Mouse (Mus musculus) brain, embryonic 14.5 days (tissue): Measurements from ENCODE around the gene Cyp2d26. TPM values are rescaled to one million over a fixed set of nuclear protein-coding genes. Genes with fewer than 3 reads are reported as not detected.

Experiments
- DNase-seq: peaks from one replicate; pipeline ENCODE4 v3.0.0-alpha.2; 2011; ENCODE audit warnings: low read depth
- CTCF ChIP-seq: fragments of 200-500 bp; IDR thresholded peaks from 2 replicates; pipeline ENCODE4 v1.5.1; 2012; ENCODE audit warnings: inconsistent platforms, mild to moderate bottlenecking, moderate library complexity, borderline replicate concordance; ENCODE audit not compliant: insufficient read depth, insufficient read length; ENCODE audit errors: extremely low read depth
- POLR2A ChIP-seq: fragments of 200-500 bp; IDR thresholded peaks from 2 replicates; pipeline ENCODE4 v1.6.1; 2012; ENCODE audit warnings: mild to moderate bottlenecking, inconsistent platforms, borderline replicate concordance; ENCODE audit not compliant: poor library complexity, insufficient read depth, insufficient read length, severe bottlenecking; ENCODE audit errors: extremely low read depth
- polyA plus RNA-seq: library from polyadenylated mRNA; depleted of rRNA; stranded (reverse); fragments of >200 nt; gene quantifications from 2 replicates; pipeline ENCODE4 v1.2.3, GENCODE M21; 2012; rRNA removed

The Cyp2d26 gene
- 0.12 and 0.16 TPM in 2 replicates for polyA plus RNA-seq

DNA sequence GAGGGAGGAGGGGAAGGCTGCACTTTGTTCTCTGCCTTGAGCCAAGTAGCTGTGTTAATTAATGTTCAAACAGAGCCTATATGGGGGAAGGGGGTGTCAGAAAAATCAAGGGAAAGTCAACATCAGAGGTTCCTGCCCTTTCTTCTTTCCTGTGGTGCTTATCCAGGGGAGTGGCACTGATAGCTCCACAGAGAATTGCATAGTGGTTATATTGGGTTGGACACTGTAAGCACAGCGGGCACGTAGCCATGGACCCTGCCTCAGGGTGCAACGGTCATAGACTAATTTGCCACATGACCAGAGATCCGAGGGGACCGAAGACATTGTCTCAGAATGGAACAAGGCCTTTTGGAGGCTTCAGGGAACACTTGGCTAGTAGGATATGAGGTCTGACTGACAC, at the start of gene Cyp2d26:
TSS of gene Cyp2d26 (minus strand) at position 18 of the 400 bp plus-strand sequence.
- TF ChIP-seq CTCF (no peak), POLR2A (no peak)

DNA sequence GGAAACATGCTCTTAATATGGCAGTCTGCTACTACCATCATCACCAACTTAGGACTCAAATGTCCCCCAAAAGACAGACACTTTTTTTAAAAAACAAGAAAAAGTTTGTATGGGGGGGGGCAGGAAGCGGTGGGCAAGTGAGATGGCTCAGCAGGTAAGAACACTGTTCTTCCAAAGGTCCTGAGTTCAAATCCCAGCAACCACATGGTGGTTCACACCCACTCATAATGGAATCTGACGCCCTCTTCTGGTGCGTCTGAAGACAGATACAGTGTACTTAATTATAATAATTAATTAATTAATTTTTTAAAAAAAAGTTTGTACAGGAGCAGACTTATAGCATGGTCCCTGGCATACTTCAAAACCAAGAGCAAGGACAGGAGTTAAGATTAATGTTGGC, 45.1 kb upstream of the Cyp2d26 start:
- DNase-seq = no peak
- TF ChIP-seq CTCF = no peak
- TF ChIP-seq POLR2A = no peak

More for the DNA sequence above, at the start of gene Cyp2d26:
- DNase-seq = no peak

DNA sequence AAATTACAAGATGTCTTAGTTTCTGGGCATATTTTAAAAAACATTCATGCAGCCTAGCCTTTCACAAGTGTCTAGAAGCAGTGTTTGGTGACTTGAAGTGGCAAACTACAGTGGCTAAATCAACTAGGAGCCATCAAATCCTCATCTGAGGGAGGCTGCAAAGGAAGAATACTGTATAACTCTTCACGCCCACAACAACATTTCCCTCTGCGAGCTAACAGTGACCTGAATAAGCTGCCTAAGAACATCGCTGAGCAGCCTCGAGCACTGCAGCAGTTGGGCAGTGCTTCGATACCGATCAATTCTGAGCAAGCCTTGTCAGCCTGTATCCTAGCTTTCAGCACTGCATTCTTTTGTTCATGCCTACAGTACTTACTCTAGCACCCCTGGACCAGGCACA, 35.8 kb upstream of the Cyp2d26 start:
- no peak for DNase-seq
- TF ChIP-seq CTCF = no peak
- TF ChIP-seq POLR2A = no peak

DNA sequence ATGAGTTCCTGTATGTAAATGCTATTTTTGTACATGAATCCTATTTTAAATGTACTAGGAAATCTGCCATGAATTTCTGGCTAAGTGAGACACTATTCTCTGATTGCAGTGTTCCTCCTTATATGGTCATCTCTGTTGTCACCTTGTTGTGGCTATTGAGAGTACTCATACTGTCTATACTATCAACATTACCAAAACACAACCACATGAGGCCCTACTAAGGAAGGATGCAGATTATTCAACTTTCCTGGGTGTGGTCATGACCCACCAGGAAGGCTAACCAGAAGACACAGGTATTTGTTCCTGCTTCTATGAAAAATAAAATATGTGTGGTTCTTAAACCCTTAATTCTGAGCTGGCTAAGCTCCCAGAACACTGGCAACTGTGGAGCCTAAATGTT, 31.8 kb upstream of the Cyp2d26 start:
- no peak for DNase-seq
- TF ChIP-seq POLR2A (no peak), CTCF (no peak)

DNA sequence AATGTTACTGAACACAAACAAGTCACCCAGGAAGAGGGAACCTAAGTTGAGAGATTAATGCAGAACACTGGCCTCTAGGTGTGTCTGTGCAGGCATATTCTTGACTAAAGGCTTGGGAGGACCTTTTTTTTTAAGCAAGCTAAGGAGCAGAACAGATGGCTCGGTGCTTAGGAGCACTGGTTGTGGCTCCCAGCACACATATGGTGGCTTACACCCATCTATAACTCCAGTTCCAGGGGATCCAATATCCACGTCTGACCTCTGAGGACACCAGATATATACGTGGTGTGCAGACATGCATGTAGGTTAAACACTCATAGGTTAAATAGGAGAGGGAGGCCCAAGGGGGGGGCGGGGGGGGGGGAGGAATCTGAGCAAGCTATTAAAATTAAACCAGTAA, 28.3 kb upstream of the Cyp2d26 start:
- TF ChIP-seq POLR2A = no peak
- TF ChIP-seq CTCF = no peak
- peak; percentile 25 for DNase-seq

DNA sequence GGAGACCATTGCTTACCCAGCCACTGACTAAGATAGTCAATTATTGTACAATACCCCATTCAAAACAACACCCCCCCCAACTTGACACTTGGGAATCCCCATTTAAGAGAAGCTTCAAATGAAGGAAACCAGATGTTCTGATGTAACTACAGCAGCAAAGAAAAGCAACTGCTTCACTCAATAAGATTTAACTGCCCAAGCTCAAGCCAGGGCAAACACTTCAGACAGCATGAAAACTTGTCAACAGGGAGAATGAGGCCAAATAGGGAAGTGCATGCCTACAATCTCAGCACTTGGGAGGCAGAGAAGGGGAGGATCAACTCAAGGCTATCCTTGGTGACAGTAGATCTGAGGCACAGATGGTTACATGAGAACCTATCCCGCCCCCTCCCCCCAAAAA, 27.6 kb upstream of the Cyp2d26 start:
- TF ChIP-seq CTCF (no peak), POLR2A (no peak)
- no peak for DNase-seq

DNA sequence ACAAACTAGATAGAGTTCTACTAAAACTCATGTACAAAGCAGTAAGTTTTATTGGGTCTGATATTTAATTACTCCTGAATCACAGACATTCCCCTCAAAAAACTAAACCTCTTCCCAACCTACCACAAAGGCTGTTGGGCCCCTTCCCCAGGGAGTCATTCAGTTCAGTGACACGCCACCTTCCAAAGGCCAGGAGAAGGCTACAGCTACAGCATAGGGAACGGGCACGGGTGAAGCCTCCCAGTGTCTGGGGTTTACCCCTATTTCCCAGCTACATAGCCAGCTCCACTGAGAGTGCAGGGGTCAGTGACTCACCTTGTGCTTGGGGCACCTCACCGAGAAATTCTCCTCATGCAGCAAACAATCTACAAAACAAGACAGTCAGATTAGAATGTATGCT, 21.2 kb upstream of the Cyp2d26 start:
- TF ChIP-seq CTCF = no peak
- no peak for TF ChIP-seq POLR2A
- no peak for DNase-seq

DNA sequence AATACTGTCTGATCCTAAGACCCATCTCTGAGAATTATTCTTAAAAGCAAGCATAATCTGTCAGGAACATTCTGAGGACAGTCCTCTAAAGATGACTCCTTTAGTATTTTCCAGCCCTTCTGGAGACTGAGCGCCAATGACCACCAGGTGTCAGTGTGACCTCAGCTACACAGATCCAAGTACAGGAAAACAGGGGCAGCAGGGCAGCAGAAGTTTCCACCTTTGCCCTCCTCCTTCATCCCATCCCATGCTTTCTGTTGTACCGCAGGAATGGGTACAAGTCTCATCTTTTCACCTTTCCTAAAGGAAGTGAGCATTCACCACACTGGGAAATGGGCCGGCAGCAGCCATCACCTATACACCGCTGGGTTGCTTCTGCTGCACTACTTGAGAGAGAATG, 20.7 kb upstream of the Cyp2d26 start:
- TF ChIP-seq POLR2A (no peak), CTCF (peak; percentile 80)
- DNase-seq = peak; percentile 78

DNA sequence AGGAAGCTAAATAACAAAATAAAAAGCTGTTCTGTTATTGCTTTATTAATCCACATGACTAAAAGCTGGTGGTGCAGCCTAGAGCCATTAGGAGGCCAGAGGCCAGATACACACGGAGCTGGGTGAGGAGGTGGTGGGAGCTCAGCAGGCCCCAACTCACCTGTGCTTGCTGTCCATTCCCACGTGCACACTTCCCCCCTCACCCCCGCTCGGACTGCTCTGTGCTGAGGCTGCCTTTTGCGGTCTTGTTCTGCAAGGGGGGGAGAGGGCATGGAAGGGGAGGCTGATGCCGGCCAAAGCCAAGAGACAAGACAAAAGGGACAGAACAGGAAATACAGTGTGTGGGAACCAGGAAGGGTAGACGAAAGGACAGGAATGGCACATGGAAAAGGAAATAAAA, 20.2 kb upstream of the Cyp2d26 start:
- TF ChIP-seq CTCF (no peak), POLR2A (no peak)
- DNase-seq = no peak

DNA sequence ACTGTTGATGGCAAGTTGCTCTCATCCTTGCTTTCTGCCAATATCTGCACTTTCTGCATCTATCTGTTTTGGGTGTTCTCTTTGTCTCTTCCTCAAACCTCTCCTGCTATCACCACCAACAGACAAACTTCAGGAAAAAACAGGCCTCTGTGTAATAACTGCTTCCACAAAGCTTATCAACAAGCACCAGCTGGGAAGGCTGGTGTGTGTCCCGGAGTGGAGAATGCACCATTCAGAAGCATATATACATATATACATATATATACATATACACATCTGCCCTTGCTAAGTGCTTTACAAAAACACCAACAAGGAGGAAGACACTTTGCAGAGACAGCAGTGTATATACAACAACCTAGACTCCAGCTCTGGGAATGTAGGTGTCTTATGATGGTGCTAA, 16.5 kb upstream of the Cyp2d26 start:
- TF ChIP-seq POLR2A (no peak), CTCF (no peak)

DNA sequence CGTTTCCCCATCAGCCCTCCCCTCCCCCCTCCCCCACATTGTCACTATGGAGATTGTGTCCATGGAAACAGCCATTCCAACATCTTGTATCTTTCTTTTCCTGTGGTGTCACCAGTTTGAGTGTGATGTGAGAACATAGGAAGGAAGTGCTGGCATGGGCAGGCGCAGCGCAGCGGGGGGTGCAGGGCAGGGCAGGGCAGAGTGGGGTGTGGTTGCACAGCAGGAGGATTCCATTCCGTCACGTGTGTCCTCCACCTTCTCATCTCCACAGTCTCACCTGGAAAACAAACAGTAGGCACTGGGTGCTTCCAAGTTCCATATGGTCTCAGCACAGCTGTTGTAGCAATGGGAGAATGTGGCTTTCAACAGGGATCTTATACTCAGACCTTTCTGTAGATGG, 15.4 kb upstream of the Cyp2d26 start:
- peak; percentile 42 for DNase-seq
- no peak for TF ChIP-seq CTCF
- no peak for TF ChIP-seq POLR2A

More for the DNA sequence above, 16.5 kb upstream of the Cyp2d26 start:
- no peak for DNase-seq

DNA sequence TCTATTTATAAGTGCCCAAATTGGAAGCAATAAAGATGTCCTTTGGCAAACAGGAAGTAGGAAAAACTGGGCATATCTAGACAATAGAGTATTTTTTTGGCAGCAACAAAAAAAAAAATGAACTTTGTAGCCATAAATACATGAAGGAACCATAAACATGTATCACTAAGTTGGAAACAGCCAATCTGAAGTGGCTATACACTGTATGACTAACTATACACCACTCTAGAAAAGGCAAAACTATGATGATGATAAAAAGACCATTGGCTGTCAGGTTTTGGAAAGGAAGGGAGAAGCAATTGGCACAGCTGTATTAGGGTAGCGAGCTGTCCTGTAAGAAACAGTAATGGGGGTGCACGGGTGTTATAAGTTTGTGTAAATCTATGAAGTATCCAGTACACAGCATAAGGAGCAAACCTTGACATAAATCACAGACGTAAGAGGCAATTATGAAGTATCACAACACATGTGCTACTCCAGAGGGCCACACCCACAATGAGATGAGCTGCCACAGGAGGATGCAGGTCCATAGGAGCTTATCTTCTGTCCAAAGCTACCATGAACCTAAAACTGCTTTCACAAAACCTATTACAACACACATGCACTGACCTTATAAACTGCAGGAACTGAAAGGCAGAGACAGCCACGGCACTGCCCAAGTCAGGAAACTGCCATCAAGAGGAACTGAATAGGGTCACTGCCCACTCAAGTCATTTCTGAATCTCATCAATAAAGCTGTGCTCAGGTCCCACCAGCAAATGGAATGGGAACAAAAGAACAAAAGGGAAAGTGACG, 13.1 kb upstream of the Cyp2d26 start:
- TF ChIP-seq POLR2A = no peak
- no peak for DNase-seq

DNA sequence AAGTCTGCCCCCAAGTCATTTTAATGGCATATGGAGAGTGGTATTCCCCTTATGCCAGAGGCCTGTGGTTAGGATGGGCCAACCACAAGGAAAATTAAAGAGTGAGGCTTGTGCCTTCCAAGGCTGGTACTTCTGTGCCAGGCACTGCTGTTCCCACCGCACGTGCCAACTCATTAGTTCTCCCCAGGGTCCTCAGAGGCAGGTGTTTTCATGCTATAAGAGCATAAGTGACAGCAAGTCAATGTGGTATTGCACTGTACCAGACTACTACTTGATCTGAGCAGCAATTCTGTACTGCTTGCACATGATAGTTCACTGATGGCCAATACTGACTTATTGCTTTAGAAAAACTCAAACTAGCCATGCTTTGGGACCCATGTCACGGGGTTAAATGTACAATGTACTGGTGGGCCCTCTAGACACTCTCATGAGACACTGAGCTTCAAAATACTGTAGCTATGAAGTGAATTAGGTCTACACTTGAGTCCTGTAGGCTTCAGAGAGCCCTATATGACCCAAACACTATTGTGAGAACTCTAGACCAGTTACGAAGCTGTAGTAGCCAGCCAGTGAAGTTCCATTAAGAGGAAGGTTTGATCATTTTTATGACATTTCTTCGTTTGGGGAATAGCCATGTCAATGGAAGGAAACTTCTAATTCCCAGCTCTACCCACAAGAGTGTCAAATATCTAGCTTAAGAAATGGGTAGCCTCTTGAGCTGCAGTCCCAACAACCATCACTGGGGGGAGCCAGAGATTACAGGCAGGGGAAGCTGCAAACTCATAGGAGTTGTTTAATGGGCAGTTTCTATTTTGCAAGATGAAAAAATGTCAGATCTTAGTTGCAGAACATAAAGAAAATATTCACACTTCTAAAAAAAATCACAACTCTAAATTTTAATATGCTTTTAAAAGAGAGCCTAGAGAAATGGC, 10.9 kb upstream of the Cyp2d26 start:
- peak; percentile 87 for DNase-seq
- peak; percentile 87; the same call in 1 of the 2 replicates for TF ChIP-seq CTCF
- TF ChIP-seq POLR2A = no peak
